Mouse (Mus musculus) heart, embryonic 13.5 days (tissue): ENCODE measurements at regions not wholly inside any gene's neighbourhood (a gene's known extent, or its start where the extent isn't known, plus 50 kb on each side); places are given as distances from the start of the nearest gene placed in this dataset.

ENCODE experiments used
- ATAC-seq: fragments of 200-750 bp; cut with Nextera tagmentation; 2 replicates; pipeline ENCODE4 v1.8.0; 2017; ENCODE audit warnings: moderate TSS enrichment; ENCODE audit not compliant: insufficient number of reproducible peaks, low FRiP score, low TSS enrichment; ENCODE audit errors: extremely low read depth
- H3K27ac ChIP-seq: fragments of 300-500 bp; sonication (generic); replicated peaks from 2 replicates; pipeline ENCODE4 v1.5.1; 2015; ENCODE audit warnings: moderate library complexity, mild to moderate bottlenecking, inconsistent platforms
- H3K27me3 ChIP-seq: fragments of 300-500 bp; sonication (generic); replicated peaks from 2 replicates; pipeline ENCODE4 v1.6.1; 2015; ENCODE audit warnings: mild to moderate bottlenecking, inconsistent platforms
- H3K36me3 ChIP-seq: fragments of 300-500 bp; sonication (generic); 2 replicates; pipeline ENCODE4 v1.6.1; 2015; ENCODE audit warnings: mild to moderate bottlenecking, inconsistent platforms
- H3K4me1 ChIP-seq: fragments of 300-500 bp; sonication (generic); 2 replicates; pipeline ENCODE4 v1.6.1; 2015; ENCODE audit warnings: inconsistent platforms
- H3K4me2 ChIP-seq: fragments of 300-500 bp; sonication (generic); 2 replicates; pipeline ENCODE4 v1.6.1; 2015; ENCODE audit warnings: inconsistent platforms, mild to moderate bottlenecking, moderate library complexity
- H3K4me3 ChIP-seq: fragments of 300-500 bp; sonication (generic); 2 replicates; pipeline ENCODE4 v1.5.1; 2015; ENCODE audit warnings: moderate library complexity, mild to moderate bottlenecking, inconsistent platforms
- H3K9ac ChIP-seq: fragments of 300-500 bp; sonication (generic); 2 replicates; pipeline ENCODE4 v1.6.1; 2015; ENCODE audit warnings: inconsistent platforms, mild to moderate bottlenecking, moderate library complexity
- H3K9me3 ChIP-seq: fragments of 300-500 bp; sonication (generic); 2 replicates; pipeline ENCODE4 v1.6.1; 2016; ENCODE audit warnings: inconsistent platforms
- WGBS: fragments of 180-500 bp; shearing (Covaris S2); methylation state at CpG from one replicate; pipeline ENCODE4 v1.1.7; 2015; ENCODE audit warnings: mixed read lengths; 5-methylcytosine and 5-hydroxymethylcytosine counted together

GRCm38 (mm10) chr4:7199941-7200340 lies 1038.9 kb downstream of the Car8 start:
- H3K27me3 ChIP-seq: no peaks in the 10 kb centered on the region
- no peaks in the 10 kb centered on the region for H3K4me1 ChIP-seq
- H3K4me3 ChIP-seq: no peak overlapping the region
- 73% methylated on average over 2 of the region's 2 CpGs for WGBS
- no peaks in the 10 kb centered on the region for H3K36me3 ChIP-seq
- no peak overlapping the region for H3K9ac ChIP-seq
- no peak overlapping the region for H3K27ac ChIP-seq
- ATAC-seq: no peak
- H3K9me3 ChIP-seq: no peaks in the 10 kb centered on the region
- H3K4me2 ChIP-seq: no peak overlapping the region

DNA sequence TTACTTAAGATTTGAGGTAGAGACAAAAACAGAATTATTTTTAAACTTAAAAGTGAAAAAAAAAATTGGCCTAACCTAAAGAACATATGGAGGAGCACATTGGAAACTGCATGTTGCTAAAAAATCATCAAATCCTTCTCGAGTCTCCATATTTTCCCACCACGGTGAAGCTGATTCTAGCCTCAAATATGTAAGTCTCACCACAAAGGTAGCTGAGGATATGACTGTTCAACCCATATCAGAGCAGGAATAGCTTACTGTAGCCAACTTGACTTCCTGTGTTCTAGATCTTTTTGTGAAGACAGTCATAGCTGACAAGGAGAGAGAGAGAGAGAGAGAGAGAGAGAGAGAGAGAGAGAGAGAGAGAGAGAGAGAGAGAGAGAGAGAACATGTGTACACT lies 1039.8 kb downstream of the Car8 start:
- H3K9ac ChIP-seq: no peak overlapping the region
- H3K36me3 ChIP-seq: no peaks in the 10 kb centered on the region
- no peak overlapping the region for H3K27ac ChIP-seq
- H3K4me2 ChIP-seq: no peak overlapping the region
- ATAC-seq: no peak
- 71% methylated on average over 2 of the region's 2 CpGs for WGBS
- H3K4me1 ChIP-seq: no peaks in the 10 kb centered on the region
- no peak overlapping the region for H3K4me3 ChIP-seq
- H3K9me3 ChIP-seq: no peaks in the 10 kb centered on the region
- H3K27me3 ChIP-seq: no peaks in the 10 kb centered on the region

- Histone ChIP-seq H3K4me2 (no peak overlapping the region), H3K4me3 (no peak overlapping the region), H3K27me3 (no peaks in the 10 kb centered on the region), H3K27ac (no peak overlapping the region), H3K36me3 (no peaks in the 10 kb centered on the region), H3K4me1 (no peaks in the 10 kb centered on the region), H3K9me3 (no peaks in the 10 kb centered on the region), H3K9ac (no peak overlapping the region)
- 72% methylated on average over 3 of the region's 3 CpGs for WGBS
- no peak for ATAC-seq
These were observed 1042.3 kb downstream of the Car8 start for GRCm38 (mm10) chr4:7196570-7196969.

GRCm38 (mm10) chr4:7195619-7196018 lies 1043.2 kb downstream of the Car8 start:
- Histone ChIP-seq H3K27ac (no peak overlapping the region), H3K4me3 (no peak overlapping the region), H3K4me2 (no peak overlapping the region), H3K9ac (no peak overlapping the region), H3K9me3 (no peaks in the 10 kb centered on the region), H3K36me3 (no peaks in the 10 kb centered on the region), H3K4me1 (no peaks in the 10 kb centered on the region), H3K27me3 (no peaks in the 10 kb centered on the region)
- ATAC-seq: no peak
- 67% methylated on average over 1 of the region's 1 CpGs for WGBS

DNA sequence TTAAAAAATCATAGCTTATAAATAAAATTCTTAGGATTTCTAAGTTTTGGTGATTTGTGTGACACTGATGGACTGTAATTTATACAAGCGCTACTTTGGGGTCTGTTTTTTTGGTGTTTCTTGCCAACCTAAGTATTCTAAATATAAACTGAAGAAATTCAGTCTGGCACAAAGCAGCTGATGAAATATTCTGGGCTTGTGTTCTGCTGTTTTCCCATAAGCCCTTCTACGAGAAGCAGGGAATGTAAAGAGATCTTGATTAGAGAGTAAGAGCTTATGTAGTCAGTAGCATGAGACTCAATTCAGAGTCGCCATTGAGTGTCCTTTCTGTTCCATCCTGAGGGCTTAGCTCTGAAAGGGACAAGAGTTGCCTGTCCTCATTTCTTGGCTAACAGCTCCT lies 1046.9 kb downstream of the Car8 start:
- no peak for ATAC-seq
- Histone ChIP-seq H3K36me3 (no peaks in the 10 kb centered on the region), H3K4me3 (no peak overlapping the region), H3K27me3 (no peaks in the 10 kb centered on the region), H3K27ac (no peak overlapping the region), H3K9me3 (no peaks in the 10 kb centered on the region), H3K4me1 (no peaks in the 10 kb centered on the region), H3K4me2 (no peak overlapping the region), H3K9ac (no peak overlapping the region)
- 54% methylated on average over 3 of the region's 3 CpGs for WGBS

DNA sequence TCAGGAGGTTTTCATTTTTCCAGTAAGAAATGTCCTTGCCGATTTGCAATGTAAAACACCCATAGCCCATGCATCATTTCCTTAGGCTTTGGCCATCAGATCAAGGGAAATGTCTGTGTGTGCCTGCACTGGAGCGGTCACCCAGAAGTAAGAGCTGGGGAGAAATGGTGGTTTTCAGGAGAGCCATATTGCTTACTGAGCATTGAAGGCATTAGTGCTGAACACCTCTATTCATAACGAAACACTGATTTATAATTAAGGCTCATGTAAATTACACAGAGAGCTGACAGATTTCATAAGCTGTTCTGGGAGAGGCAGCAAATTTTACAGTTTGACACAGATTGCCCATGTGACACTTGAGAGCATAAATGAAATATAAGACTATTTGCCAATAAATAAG lies 1047.6 kb downstream of the Car8 start:
- Histone ChIP-seq H3K9ac (no peak overlapping the region), H3K27me3 (no peaks in the 10 kb centered on the region), H3K9me3 (no peaks in the 10 kb centered on the region), H3K4me3 (no peak overlapping the region), H3K4me1 (no peaks in the 10 kb centered on the region), H3K36me3 (no peaks in the 10 kb centered on the region), H3K27ac (no peak overlapping the region), H3K4me2 (no peak overlapping the region)
- 79% methylated on average over 3 of the region's 3 CpGs for WGBS
- ATAC-seq: no peak

DNA sequence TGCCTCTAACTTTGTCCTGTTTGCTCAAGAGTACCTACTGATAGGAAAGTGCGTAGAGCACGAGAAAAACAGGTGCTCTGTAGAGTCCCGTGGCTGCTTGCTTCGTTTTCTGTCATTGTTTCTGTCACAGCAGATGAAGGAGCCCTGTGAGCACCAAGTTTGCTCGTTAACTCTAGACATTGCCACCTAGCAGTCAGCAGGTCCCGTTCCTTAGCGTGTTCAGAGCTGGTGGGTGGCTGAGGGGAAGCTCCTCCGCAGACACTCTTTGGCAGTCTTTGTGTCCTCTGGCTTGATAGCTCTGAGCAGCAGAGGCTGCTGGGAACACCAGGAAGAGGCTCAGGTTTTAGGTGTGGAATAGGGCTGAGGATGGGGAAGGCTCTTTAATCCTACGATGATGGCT lies 1063.8 kb downstream of the Car8 start:
- WGBS: 68% methylated on average over 9 of the region's 9 CpGs
- H3K9me3 ChIP-seq: no peaks in the 10 kb centered on the region
- ATAC-seq: no peak

GRCm38 (mm10) chr4:7172528-7173306 lies 1066.1 kb downstream of the Car8 start:
- no peaks in the 10 kb centered on the region for H3K9me3 ChIP-seq
- no peak overlapping the region for H3K4me2 ChIP-seq
- no peaks in the 10 kb centered on the region for H3K4me1 ChIP-seq
- no peak overlapping the region for H3K9ac ChIP-seq
- no peak overlapping the region for H3K4me3 ChIP-seq
- ATAC-seq: no peak
- no peaks in the 10 kb centered on the region for H3K27me3 ChIP-seq
- no peaks in the 10 kb centered on the region for H3K36me3 ChIP-seq
- no peak overlapping the region for H3K27ac ChIP-seq
- 61% methylated on average over 7 of the region's 7 CpGs for WGBS

More for the DNA sequence above, 1063.8 kb downstream of the Car8 start:
- Histone ChIP-seq H3K27ac (no peak overlapping the region), H3K9ac (no peak overlapping the region), H3K4me2 (no peak overlapping the region), H3K4me3 (no peak overlapping the region), H3K27me3 (no peaks in the 10 kb centered on the region), H3K4me1 (no peaks in the 10 kb centered on the region), H3K36me3 (no peaks in the 10 kb centered on the region)

DNA sequence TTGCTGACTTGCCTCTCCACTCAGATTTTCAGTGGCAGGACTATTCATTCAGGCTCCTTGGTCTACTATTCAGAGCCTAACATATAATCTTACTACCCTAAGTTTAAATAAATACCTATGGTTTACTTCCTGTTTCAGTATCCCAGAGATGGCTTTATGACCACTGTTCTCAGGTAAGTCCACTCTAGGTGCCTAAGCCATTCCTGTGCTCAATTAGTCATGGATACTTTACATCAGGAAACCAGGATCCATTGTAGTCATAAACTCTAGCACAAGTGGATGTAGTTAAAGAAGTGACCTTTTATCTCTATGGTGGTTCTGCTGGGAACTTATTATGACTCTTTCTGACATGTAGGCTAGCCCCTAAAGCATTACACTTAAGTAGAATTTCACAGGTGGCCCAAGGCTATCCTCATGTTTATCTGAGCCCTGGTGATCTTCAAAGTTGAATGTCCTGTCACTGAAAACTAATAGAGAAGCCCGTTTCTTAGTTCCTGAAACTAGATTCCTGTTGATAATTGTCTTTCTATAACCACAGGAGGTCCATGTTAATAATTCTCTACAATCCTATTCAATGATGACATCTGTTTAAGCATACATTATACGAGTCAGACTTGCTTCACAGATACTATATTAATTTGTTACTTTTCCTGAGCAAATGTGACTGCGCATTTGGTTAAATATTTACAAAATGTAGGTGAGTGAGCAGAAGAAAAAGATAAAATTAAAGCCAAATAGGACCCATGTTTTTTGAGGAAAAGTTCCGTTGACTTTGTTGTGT lies 1067.0 kb downstream of the Car8 start:
- Histone ChIP-seq H3K4me1 (no peaks in the 10 kb centered on the region), H3K4me2 (no peak overlapping the region), H3K4me3 (no peak overlapping the region), H3K27ac (no peak overlapping the region), H3K27me3 (no peaks in the 10 kb centered on the region), H3K9me3 (no peaks in the 10 kb centered on the region), H3K36me3 (no peaks in the 10 kb centered on the region), H3K9ac (no peak overlapping the region)
- ATAC-seq: no peak
- WGBS: 70% methylated on average over 4 of the region's 4 CpGs

DNA sequence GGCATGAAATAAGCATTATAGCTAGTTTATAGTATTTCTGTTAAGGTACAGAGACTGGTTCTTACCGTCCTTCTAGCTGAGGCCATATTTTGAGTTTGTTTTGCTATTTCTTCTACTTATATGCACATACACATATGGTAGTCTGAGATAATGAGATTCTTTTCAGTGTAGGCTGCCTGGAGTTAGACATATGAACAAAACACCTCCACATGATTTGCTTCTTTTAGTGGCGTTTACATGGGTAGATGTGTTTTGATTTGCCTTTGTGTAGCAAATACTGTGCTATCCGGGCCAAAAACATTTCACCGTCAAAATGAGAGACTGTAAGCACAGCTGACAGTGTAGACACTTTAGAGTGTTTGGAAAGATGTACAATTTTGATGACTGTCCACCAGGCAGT lies 1077.4 kb downstream of the Car8 start:
- no peak overlapping the region for H3K4me2 ChIP-seq
- no peaks in the 10 kb centered on the region for H3K9me3 ChIP-seq
- 81% methylated on average over 4 of the region's 4 CpGs for WGBS
- H3K36me3 ChIP-seq: no peaks in the 10 kb centered on the region
- ATAC-seq: no peak
- no peak overlapping the region for H3K9ac ChIP-seq
- no peaks in the 10 kb centered on the region for H3K27me3 ChIP-seq
- no peak overlapping the region for H3K27ac ChIP-seq
- H3K4me1 ChIP-seq: no peaks in the 10 kb centered on the region
- H3K4me3 ChIP-seq: no peak overlapping the region

GRCm38 (mm10) chr4:7157883-7158282 lies 1081.0 kb downstream of the Car8 start:
- H3K27ac ChIP-seq: no peak overlapping the region
- no peaks in the 10 kb centered on the region for H3K4me1 ChIP-seq
- ATAC-seq: no peak
- H3K9me3 ChIP-seq: no peaks in the 10 kb centered on the region
- H3K27me3 ChIP-seq: no peaks in the 10 kb centered on the region
- 60% methylated on average over 3 of the region's 3 CpGs for WGBS
- H3K4me2 ChIP-seq: no peak overlapping the region
- H3K36me3 ChIP-seq: no peaks in the 10 kb centered on the region
- H3K9ac ChIP-seq: no peak overlapping the region
- no peak overlapping the region for H3K4me3 ChIP-seq

DNA sequence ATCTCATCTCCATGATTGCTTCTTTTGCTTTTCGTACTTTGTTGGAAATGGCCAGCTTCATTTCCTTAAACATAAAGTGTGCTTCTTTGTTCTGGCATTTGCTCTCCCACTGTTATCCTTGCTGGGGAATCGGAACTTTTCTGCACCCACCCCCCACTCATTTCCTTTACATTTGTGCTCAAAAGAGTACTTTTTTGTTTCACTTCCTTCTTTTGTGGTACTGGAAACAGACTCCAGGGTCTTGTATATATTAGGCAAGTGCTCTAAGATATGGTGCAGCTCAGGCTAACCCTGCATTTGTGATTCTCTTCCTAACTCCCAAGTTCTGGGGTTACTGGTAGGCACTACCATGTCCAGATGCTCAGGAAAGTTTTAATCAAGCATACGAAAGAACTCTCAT lies 1084.6 kb downstream of the Car8 start:
- Histone ChIP-seq H3K4me3 (no peak overlapping the region), H3K9me3 (no peaks in the 10 kb centered on the region), H3K4me2 (no peak overlapping the region), H3K4me1 (no peaks in the 10 kb centered on the region), H3K27me3 (no peaks in the 10 kb centered on the region), H3K36me3 (no peaks in the 10 kb centered on the region), H3K27ac (no peak overlapping the region), H3K9ac (no peak overlapping the region)
- ATAC-seq: no peak
- WGBS: 63% methylated on average over 3 of the region's 3 CpGs
